Mouse (Mus musculus) C3H10T1/2 (cell line): Measurements from ENCODE around the gene Gm32687. TPM values are rescaled to one million over a fixed set of nuclear protein-coding genes. Genes with fewer than 3 reads are reported as not detected.

Experiments
- polyA plus RNA-seq, 2 experiments: library from polyadenylated mRNA; unstranded; fragments of >200 nt; fragmentation: generic; extraction: Trizol; gene quantifications; one replicate each; pipeline ENCODE4 v1.2.1; 2012; ENCODE audit warnings: missing spikeins in 2 of 2

Gm32687 gene
- not detected for polyA plus RNA-seq

GRCm38 (mm10) chr10:81863409-81864407 lies at the start of gene Gm32687:
TSS of gene Gm32687 (plus strand) at chr10:81863934.

GRCm38 (mm10) chr10:81929842-81930743 lies 66.4 kb downstream of the Gm32687 start, which contains the start of gene Zfp781:
TSS of gene Zfp781 (minus strand) at chr10:81930480.

Other genes starting within 250 kb of the Gm32687 start
- gene Sirt6, start 236.1 kb upstream of the Gm32687 start, polyA plus RNA-seq = 10 to 100 TPM; 13.1 to 36.0 TPM
- gene Ankrd24, start 235.4 kb upstream of the Gm32687 start, polyA plus RNA-seq = 10 to 100 TPM in 1 of 2 experiments, 1 to 10 TPM in 1; 4.7 to 18.1 TPM
- under 1 TPM; 0.04 to 0.45 TPM for gene Gm10778, start 214.9 kb upstream of the Gm32687 start, polyA plus RNA-seq
- gene Zfp433, start 159.1 kb upstream of the Gm32687 start, polyA plus RNA-seq = 1 to 10 TPM in 1 of 2 experiments, under 1 TPM in 1; 0.08 to 1.1 TPM
- gene Gm3055, start 92.8 kb upstream of the Gm32687 start, polyA plus RNA-seq = under 1 TPM in 1 of 2 experiments, not detected in 1; 0.60 TPM
- gene Gm4767, start 51.7 kb upstream of the Gm32687 start, polyA plus RNA-seq = under 1 TPM in 1 of 2 experiments, not detected in 1; 0.02 TPM
- under 1 TPM; 0.05 to 0.83 TPM for gene Zfp781, start 66.5 kb downstream of the Gm32687 start, polyA plus RNA-seq
- 1 to 10 TPM in 1 of 2 experiments, under 1 TPM in 1; 0.01 to 1.0 TPM for gene Zfp873, start 184.2 kb downstream of the Gm32687 start, polyA plus RNA-seq
- gene BC024063, start 219.4 kb downstream of the Gm32687 start, polyA plus RNA-seq = under 1 TPM in 1 of 2 experiments, not detected in 1; 0.93 TPM